Mouse (Mus musculus) cerebellum, adult (tissue): ENCODE data around the gene Myl7.
"Not testable (repeated sequence)": the region's sequence is repeated elsewhere in the genome, so short reads cannot be mapped to it uniquely, and the experiment has no call there.

ENCODE experiments used
- ATAC-seq: cut with Nextera tagmentation; 2 replicates; pipeline ENCODE4 v1.9.2; 2017; ENCODE audit warnings: mild to moderate bottlenecking, moderate library complexity, mixed read lengths; ENCODE audit not compliant: insufficient number of reproducible peaks, low FRiP score, low TSS enrichment

Gene Myl7

DNA sequence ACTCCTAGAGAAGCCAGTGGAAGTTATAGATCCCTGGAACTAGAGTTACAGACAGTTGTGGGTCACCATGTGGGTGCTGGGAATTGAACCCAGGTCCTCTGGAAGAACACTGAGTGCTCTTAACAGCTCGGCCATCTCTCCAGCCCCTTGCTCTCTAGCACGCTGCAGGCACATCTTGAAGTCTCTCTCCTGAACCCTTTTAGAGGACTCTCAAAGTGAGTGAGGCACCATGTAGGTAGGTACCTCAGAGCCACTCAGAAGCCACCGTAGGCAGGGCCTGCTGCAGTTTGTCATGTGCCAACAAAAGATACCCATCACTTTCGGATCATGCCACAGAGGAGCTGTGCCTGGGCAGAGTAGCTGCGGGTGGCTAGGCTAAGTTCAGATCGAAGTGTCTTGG, 6.3 kb upstream of the Myl7 start:
- no peak for ATAC-seq

- no peak for ATAC-seq
Measured at GRCm38 (mm10) chr11:5904357-5904756, 5.8 kb upstream of the Myl7 start.

DNA sequence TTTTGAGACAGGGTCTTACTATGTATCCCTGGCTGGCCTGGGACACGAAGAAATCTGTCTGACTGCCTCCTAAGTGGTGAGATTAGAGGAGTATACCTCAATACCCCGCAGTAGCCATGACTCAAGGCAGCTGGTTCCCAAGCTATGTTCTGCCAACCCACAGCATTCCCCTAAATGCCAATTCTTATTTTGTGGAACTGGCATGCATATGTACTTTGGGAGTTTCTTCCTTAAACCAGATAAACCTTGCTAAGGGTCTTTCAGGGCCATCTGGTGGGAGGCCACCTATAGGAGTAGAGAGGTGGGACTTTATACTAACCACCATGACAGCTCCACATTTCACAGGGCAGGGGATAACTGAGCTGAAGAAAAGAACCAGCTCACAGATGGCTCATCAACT, 5.3 kb upstream of the Myl7 start:
- ATAC-seq: no peak

DNA sequence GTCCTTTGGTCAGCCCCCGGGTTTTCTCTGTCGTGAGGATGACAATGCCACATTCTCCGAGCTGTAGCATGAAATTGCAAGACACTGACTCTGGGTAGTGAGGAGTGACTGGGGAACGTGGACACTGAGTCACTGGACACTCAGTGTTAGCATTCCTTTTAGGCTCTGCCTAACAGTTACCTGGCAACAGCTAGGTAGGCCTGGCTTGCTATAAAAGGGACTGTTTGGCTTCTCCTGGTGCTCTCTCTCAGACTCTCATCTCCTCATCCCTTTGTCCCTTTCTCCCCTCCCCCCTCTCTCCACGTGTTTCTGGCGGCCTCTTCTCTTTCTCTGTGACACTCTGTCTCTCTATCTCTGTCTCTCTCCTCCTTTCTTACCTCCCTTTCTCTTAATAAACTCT, 3.8 kb upstream of the Myl7 start:
- ATAC-seq: no peak

- ATAC-seq: peak; percentile 74; the same call in 1 of the 2 replicates
Measured at GRCm38 (mm10) chr11:5901950-5902349, 3.4 kb upstream of the Myl7 start.

- ATAC-seq: no peak
Measured at GRCm38 (mm10) chr11:5901320-5901719, 2.7 kb upstream of the Myl7 start.

DNA sequence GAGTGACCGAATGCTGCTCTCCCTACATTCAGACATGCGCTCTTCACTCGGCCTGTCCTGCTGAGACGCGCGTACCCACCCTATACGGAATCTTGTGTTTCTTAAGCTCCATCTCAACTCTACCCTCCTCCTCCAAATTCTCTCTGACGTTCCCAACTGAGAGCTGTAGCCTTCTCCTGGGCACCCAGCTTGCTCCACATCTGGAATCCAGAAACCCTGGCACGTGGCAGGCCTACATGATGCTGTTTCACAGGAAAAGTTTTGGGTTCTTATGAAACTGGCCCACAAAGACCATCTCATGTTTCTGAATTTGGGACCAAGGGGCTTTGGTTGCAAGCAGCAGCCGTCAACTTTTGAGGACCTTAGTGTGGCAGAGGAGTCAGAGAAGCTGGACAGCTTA, 704 bp upstream of the Myl7 start:
- ATAC-seq: no peak

DNA sequence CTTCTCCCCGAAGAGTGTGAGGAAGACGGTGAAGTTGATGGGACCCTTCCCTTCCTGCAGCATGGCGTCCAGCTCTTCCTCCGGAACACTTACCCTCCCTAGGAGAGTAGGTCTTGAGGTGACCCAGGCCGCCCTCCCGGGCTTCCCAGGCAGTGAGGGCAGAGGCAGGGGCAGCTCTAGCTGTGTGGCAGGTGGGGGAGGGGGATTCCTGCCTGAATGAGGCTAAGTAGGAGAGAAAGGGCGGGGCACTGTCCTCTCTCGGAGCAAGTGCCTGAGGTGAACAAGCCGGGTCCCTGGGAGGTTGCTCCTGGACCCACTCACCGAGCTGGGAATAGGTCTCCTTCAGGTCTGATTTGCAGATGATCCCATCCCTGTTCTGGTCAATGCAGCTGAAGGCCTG, 743 bp downstream of the Myl7 start:
- no peak for ATAC-seq

DNA sequence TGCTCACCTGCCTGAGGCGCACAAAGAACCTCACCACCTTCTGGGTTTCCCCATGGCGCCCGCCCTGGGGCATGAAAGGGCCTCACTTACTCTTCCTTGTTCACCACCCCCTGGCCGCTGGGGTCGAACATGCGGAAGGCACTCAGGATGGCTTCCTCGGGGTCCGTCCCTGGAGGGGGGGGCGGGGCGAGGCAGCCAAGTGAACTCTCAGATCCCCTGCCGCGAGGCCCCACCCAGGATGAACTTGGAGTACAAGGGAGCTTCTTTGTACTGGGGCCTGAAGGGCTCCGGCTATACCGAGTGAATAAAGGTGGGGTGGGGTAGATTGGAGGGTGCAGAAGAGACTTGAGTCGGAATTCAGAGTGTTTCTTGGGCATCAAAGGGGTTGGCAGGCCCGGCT, 1.4 kb downstream of the Myl7 start:
- ATAC-seq: no peak

GRCm38 (mm10) chr11:5893807-5894206, 4.8 kb downstream of the Myl7 start:
- no peak for ATAC-seq

DNA sequence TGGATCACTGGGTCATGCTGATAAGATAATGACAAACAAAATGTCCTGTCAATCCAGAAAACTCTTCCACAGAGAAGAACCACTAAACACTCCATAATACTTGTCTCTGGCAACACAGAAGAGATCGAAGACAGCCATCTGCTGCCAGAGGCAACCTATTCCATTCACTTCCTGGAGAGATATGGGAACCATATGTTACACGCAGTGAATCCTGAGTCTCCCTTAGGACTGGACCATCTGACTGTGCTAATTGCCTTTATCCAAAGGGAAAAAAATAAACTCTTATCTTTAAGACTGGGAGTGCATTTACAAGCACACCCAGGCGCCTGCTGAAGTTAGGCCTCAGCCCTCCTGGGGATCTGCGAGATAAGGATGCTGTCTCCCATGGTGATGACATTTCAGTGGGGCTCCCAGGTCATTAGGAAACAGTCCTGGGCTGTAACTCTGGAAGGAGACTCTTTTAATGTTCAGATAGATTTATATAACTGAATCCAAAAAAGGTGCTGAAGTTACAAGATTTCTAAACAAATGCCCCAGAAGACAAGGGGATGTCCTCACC, 5.7 kb downstream of the Myl7 start:
- peak; percentile 29; the same call in 1 of the 2 replicates for ATAC-seq

DNA sequence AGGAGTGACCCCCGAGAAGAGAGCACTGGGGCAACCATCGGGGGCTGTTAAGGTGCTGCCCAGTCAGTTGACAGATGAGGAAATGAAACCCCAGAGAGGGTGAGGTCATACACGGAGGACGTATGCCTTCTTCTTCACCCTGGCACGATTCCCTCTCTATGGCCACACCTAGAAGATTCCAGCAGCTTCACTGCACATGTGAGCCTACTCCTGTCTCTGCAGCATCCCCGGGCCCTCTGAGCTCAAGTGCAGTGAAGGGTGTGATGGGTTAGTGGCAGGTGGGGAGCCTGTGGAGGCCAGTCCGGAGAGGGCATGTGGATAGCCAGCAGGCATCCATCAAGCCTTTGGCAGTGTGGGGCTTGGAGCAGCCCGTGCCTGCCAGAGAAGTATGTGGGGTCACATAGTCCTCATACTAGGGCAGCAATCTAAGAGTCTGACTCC, 6.4 kb downstream of the Myl7 start:
- peak; percentile 82 for ATAC-seq

DNA sequence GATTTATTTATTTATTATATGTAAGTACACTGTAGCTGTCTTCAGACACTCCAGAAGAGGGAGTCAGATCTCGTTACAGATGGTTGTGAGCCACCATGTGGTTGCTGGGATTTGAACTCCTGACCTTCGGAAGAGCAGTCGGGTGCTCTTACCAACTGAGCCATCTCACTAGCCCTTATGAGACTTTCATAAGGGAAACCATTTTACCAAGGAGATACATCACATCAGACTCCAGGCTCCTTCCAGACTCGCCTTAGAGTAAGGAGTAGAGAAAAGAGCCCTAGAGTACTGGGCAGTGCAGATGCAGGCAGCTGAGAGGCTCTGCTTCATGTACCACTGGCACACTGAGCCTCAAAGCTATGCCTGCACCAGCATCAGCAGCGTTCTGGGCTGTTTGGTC, 10.0 kb downstream of the Myl7 start:
- ATAC-seq: not testable (repeated sequence)

GRCm38 (mm10) chr11:5887250-5887649, 11.3 kb downstream of the Myl7 start:
- no peak for ATAC-seq

DNA sequence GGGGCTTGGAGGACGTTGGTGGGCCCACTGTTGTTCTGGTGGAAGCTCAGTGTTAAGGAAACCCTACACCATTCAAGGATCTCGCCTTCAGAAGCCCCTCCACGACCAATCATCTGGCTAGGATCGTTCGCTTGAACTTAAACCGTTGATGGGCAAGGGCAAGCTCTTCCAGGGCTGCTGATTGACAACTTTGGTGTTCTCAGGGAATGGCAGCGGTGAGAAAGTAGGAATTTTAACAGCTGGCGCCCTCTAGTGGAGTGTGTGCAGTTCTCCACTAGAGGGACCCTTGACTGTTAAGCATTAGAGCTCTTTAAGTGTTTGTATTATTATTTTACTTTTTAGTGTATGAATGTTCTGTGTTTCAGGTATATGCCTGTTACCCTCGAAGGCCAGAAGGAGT, 12.4 kb downstream of the Myl7 start:
- no peak for ATAC-seq

DNA sequence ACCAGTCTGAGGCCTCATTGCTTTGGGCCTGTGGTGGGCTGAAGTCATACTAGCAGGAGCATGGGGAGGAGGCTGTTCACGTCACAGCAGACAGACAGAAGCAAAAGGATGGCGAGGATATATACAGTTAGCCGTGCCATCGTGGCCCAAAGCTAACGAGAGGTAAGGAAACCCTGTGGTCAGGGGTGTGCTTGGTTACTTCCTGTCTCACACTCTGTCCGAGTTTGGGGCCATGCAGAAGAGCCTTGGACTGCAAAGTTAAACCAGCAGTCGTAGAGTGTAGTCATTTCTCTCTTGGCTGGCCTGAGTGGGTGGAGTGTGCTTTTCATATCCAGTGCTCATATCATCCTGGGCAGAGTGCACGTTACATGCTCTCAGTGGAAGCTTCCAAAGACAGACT, 16.1 kb downstream of the Myl7 start:
- ATAC-seq: no peak

DNA sequence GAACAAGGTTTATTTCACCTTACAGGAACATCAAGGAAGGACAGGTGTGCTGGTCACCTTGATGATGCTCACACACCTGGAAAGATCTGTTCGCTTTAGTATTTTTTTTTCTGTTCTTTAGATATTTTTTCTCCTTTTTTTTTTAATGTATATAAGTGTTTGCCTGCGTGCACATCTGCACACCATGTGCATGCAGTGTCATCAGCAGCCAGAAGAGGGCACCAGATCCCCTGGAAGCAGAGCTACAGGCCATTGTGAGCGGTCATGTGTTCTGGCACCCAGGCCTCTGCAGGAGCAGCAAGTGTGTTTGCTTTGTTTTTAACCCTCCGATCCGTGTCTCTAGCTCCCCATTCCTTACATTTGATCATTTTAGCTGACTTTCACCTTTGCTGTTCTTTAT, 18.7 kb downstream of the Myl7 start:
- no peak for ATAC-seq

DNA sequence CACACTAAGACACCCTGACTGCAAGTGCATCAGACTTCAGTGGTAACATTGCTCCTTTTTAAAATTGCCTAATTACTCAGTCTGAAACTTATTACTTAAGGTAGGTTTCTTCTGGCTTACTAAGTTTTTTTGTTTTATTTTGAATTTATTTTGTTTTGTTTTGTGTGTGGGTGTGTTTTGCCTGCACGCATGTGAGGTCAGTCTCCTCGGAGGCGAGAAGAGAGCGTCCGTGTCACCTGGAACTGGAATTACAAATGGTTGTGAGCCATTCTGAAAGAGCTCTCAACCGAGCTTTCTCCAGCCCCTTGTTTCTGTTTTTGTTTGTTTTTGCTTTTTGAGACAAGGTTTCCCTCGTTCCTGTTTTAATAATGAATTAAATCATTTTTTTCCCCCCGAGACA, 19.9 kb downstream of the Myl7 start:
- no peak for ATAC-seq

GRCm38 (mm10) chr11:5877921-5878526, 20.6 kb downstream of the Myl7 start, which contains the start of gene Pold2:
Gene Pold2, minus strand, starts transcription at chr11:5878292.
- ATAC-seq: peak; percentile 95

GRCm38 (mm10) chr11:5877421-5877820, 21.2 kb downstream of the Myl7 start:
- ATAC-seq: no peak

- ATAC-seq: no peak
Measured at GRCm38 (mm10) chr11:5873192-5873591, 25.4 kb downstream of the Myl7 start.

DNA sequence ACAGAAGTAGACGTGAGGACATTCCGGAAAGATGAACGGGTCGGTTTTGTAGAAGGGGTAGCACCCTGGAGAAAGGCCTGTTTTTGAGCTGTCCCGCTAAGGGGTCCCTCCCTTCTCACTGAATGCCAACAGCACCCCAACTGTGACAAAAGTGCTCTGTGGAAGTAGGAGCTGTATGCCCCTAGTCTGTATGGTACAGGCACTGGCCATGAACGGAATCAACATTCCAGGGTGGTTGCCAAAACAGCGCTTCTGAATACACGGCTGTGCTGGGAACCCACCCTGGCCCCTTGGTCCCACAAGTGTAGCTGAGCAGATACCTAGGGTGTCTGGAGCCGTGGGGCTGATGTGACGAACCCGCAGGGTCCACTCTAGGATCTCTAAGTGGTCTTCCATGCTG, 25.9 kb downstream of the Myl7 start:
- ATAC-seq: no peak
